Mouse (Mus musculus) brain, embryonic 14.5 days (tissue): ENCODE measurements at regions not wholly inside any gene's neighbourhood (a gene's known extent, or its start where the extent isn't known, plus 50 kb on each side); places are given as distances from the start of the nearest gene placed in this dataset.

Source experiments
- CTCF ChIP-seq: fragments of 200-500 bp; IDR thresholded peaks from 2 replicates; pipeline ENCODE4 v1.5.1; 2012; ENCODE audit warnings: inconsistent platforms, mild to moderate bottlenecking, moderate library complexity, borderline replicate concordance; ENCODE audit not compliant: insufficient read depth, insufficient read length; ENCODE audit errors: extremely low read depth
- POLR2A ChIP-seq: fragments of 200-500 bp; IDR thresholded peaks from 2 replicates; pipeline ENCODE4 v1.6.1; 2012; ENCODE audit warnings: mild to moderate bottlenecking, inconsistent platforms, borderline replicate concordance; ENCODE audit not compliant: poor library complexity, insufficient read depth, insufficient read length, severe bottlenecking; ENCODE audit errors: extremely low read depth

DNA sequence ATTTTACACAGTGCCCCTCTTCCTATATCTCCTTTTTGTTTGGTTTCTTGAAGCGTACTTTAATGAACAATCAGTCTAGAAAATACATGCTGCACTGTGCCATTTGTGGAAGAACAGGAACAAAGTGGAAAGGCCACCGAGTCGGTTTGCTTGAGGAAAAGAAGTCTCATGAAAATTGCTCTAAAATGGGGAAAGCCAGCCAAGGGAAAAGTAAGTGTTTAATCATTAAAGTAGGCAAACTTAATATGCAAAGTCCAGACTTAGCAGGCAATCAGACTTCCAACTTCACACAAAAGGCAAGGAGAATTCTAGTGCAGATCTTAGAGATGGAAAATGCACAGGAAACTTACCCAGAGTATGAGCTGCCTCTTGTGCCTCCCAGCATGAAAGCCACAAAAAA lies 131.3 kb upstream of the Dnajc1 start:
- TF ChIP-seq POLR2A (no peak), CTCF (no peak)
